Mouse (Mus musculus) liver, embryonic 14.5 days (tissue): Measurements from ENCODE around the gene Nolc1.

Source experiments
- CTCF ChIP-seq: IDR thresholded peaks from 2 replicates; pipeline ENCODE4 v1.5.1; 2016; ENCODE audit warnings: antibody characterized with exemption, low read depth, control low read depth
- EP300 ChIP-seq: IDR thresholded peaks from 2 replicates; pipeline ENCODE4 v1.6.1; 2016; ENCODE audit warnings: antibody characterized with exemption, low read depth

DNA sequence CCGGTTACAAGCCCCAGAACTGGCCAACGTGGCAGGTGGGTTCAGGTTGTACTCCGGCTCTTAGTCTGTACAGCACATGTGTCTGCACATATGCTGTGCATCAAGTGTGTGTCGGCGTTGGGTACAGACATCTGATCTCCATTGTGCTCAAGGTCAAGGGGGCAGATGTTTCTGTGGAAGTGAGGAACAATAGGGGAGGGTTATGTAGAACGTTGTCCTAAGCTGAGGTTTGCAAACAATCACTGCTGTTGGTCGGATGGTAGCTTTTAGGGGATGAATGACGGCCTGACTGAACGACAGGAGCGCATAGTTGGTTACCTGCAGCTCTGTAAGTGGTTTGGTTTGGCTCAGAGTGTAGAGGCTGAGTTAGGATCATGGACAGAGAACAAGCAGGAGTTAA, 7.6 kb upstream of the Nolc1 start:
- TF ChIP-seq CTCF (no peak), EP300 (no peak)
